Mouse (Mus musculus): ENCODE measurements around the gene Slc1a7. TPM values are rescaled to one million over a fixed set of nuclear protein-coding genes. Genes with fewer than 3 reads are reported as not detected.

The Slc1a7 gene
- polyA plus RNA-seq (2015; fragmentation: Nextera tagmentation; extraction: Ambion mirVana) = not detected in 2 replicates

DNA sequence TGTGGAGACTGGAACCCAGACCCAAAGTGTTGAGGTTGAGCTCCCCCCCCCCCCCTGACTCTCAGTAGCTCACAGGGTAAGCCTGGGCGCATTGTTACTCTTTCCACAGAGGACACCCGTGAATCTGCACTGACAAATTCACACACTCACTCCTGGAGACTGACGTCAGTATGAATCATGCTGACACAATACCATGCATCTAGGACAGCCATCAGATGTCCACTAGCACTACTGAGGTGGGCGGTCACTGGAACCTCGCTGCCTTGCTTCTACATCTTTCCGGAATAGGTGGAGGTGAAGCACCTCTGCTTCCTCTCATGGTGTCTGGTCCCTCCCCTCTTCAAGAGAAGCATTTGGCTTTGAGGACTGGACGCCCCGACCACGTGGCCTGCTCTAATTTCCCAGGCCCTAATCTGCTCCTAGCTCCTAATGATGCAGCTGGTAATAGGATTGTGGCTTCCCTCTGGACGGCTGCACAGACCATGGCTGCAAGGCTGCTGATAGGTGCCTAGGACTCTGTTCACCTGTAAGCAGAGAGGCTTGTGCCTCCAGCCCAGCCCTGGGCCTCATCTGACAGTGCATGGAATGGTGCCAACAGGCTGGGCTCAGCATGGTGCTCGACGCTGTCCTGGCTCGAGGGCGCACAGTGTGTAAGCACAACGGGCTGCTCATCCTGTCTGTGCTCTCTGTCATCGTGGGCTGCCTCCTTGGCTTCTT lies at the start of gene Slc1a7:
Slc1a7 (plus strand) TSS at position 367 of the 717 bp plus-strand sequence.
- Histone ChIP-seq H3K4me1 (no peaks in the 10 kb centered on the region), H3K27me3 (no peaks in the 10 kb centered on the region), H3K4me3 (replicated peaks) (no peak within 1 kb of the TSS), H3K36me3 (no peaks in the 10 kb centered on the region), H3K27ac (no peak within 1 kb of the TSS), H3K4me2 (no peak within 1 kb of the TSS), H3K9me3 (replicated peaks) (no peaks in the 10 kb centered on the region), H3K9ac (no peak within 1 kb of the TSS)
- 73% methylated on average over 16 of the region's 16 CpGs for WGBS
- ATAC-seq (replicated peaks; ENCODE audit: low FRiP score) = 0 out of 2 replicates have a peak, but pooled peaks have one; percentile 33

DNA sequence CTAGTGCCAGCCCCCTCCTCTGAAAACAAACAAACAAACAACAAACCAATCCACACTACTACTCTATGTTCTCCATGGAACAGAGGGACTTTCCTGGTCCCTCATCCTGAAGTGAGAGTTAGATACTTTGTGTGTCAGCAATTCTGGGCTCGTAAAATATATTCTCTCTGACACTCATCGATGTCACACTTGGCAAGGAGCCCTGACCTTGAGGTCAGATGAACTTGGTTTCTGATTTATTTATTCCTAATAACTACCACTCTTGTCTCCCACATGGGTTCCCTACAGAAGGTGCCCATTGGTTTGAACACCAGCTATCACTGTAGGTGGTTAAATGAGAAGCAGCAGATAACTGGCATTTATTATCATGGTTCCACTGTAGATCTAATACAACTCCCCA lies 47.8 kb upstream of the Slc1a7 start:
- ATAC-seq (replicated peaks; ENCODE audit: low FRiP score) = no peak
- no peak overlapping the region for H3K4me2 ChIP-seq
- H3K27me3 ChIP-seq = no peaks in the 10 kb centered on the region
- no peaks in the 10 kb centered on the region for H3K9me3 ChIP-seq (replicated peaks)
- 79% methylated on average over 2 of the region's 2 CpGs for WGBS
- no peaks in the 10 kb centered on the region; the same call in 1 of the 2 replicates for H3K36me3 ChIP-seq
- H3K27ac ChIP-seq = no peak overlapping the region
- H3K4me1 ChIP-seq = peaks cover 26% of the 10 kb centered on the region
- no peak overlapping the region for H3K4me3 ChIP-seq (replicated peaks)
- no peak overlapping the region for H3K9ac ChIP-seq

GRCm38 (mm10) chr4:107921152-107921695 lies 46.9 kb upstream of the Slc1a7 start:
- Histone ChIP-seq H3K9me3 (replicated peaks) (no peaks in the 10 kb centered on the region), H3K36me3 (no peaks in the 10 kb centered on the region; the same call in 1 of the 2 replicates), H3K4me3 (replicated peaks) (no peak overlapping the region), H3K9ac (no peak overlapping the region), H3K4me2 (peak overlapping the region; percentile 69; the same call in 1 of the 2 replicates), H3K27me3 (no peaks in the 10 kb centered on the region), H3K4me1 (peaks cover 26% of the 10 kb centered on the region), H3K27ac (0 out of 2 replicates have a peak overlapping the region, but pooled peaks have one; percentile 2)
- WGBS = 47% methylated on average over 8 of the region's 8 CpGs
- ATAC-seq (replicated peaks; ENCODE audit: low FRiP score) = no peak

DNA sequence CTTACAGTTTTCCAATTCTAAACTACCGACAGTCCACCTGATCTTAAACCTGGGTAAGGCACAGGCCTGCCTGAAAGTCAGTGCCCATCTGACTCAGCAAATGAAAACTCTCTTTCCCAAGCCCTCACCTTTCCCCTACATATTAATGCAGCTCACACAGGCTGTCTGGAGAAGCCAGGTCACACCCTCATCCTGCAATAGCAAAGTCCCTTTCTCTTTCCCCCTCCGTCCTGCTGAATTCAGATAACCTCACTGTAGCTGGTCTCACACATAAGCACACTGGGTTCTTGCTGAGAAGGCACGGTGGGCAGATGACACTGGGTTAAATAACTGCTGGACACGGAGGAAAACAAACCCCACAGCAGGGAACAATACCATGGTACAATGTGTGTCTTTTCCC lies 46.2 kb upstream of the Slc1a7 start:
- Histone ChIP-seq H3K27me3 (no peaks in the 10 kb centered on the region), H3K27ac (0 out of 2 replicates have a peak overlapping the region, but pooled peaks have one; percentile 2), H3K36me3 (no peaks in the 10 kb centered on the region; the same call in 1 of the 2 replicates), H3K4me3 (replicated peaks) (peak overlapping the region; percentile 68), H3K4me2 (peak overlapping the region; percentile 69), H3K9ac (no peak overlapping the region), H3K4me1 (peaks cover 26% of the 10 kb centered on the region), H3K9me3 (replicated peaks) (no peaks in the 10 kb centered on the region)
- ATAC-seq (replicated peaks; ENCODE audit: low FRiP score) = no peak
- WGBS = 53% methylated on average over 4 of the region's 4 CpGs

GRCm38 (mm10) chr4:107923145-107923802 lies 44.9 kb upstream of the Slc1a7 start, which contains the start of gene Cpt2:
TSS of gene Cpt2 (minus strand) at chr4:107923610.
- Histone ChIP-seq H3K4me2 (peak within 1 kb of the TSS; percentile 69), H3K36me3 (no peaks in the 10 kb centered on the region; the same call in 1 of the 2 replicates), H3K9ac (peak within 1 kb of the TSS; percentile 86), H3K9me3 (replicated peaks) (no peaks in the 10 kb centered on the region), H3K27ac (peak within 1 kb of the TSS; percentile 90), H3K27me3 (no peaks in the 10 kb centered on the region), H3K4me1 (peaks cover 26% of the 10 kb centered on the region), H3K4me3 (replicated peaks) (peak within 1 kb of the TSS; percentile 68)
- ATAC-seq (replicated peaks; ENCODE audit: low FRiP score) = peak; percentile 97
- under 1% methylated on average over 38 of the region's 38 CpGs for WGBS

- Histone ChIP-seq H3K36me3 (no peaks in the 10 kb centered on the region; the same call in 1 of the 2 replicates), H3K4me2 (peak overlapping the region; percentile 69), H3K4me1 (peaks cover 26% of the 10 kb centered on the region), H3K4me3 (replicated peaks) (peak overlapping the region; percentile 68), H3K27me3 (no peaks in the 10 kb centered on the region), H3K9ac (no peak overlapping the region), H3K9me3 (replicated peaks) (no peaks in the 10 kb centered on the region), H3K27ac (peak overlapping the region; percentile 90)
- peak; percentile 20; the same call in 1 of the 2 replicates for ATAC-seq (replicated peaks; ENCODE audit: low FRiP score)
- WGBS = 52% methylated on average over 7 of the region's 7 CpGs
Measured at GRCm38 (mm10) chr4:107923803-107924194, 44.3 kb upstream of the Slc1a7 start.

- no peak overlapping the region for H3K27ac ChIP-seq
- ATAC-seq (replicated peaks; ENCODE audit: low FRiP score) = no peak
- H3K36me3 ChIP-seq = no peaks in the 10 kb centered on the region
- no peak overlapping the region for H3K4me3 ChIP-seq (replicated peaks)
- no peaks in the 10 kb centered on the region for H3K9me3 ChIP-seq (replicated peaks)
- H3K27me3 ChIP-seq = no peaks in the 10 kb centered on the region
- H3K4me2 ChIP-seq = no peak overlapping the region
- no peak overlapping the region for H3K9ac ChIP-seq
- 76% methylated on average over 2 of the region's 2 CpGs for WGBS
- H3K4me1 ChIP-seq = no peaks in the 10 kb centered on the region
Measured at GRCm38 (mm10) chr4:107928269-107928668, 39.9 kb upstream of the Slc1a7 start.

DNA sequence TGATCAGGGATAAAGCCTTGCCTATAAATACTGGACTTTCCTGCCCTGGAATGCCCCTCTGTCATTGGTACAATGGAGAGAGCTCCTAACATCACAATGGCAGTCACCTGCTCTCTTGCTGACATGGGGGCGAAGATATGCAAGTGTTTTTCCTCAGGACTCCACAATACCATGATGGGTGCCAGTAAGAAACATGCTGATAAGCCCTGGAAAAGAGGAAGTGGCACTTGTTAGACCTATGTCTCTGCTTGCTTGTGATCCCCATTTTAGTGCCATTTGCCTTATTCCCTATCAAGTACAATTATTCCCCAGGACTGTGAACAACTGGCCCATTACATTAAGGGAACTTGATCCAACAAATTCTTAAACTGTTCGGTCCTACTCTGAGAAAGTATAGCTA lies 39.4 kb upstream of the Slc1a7 start:
- Histone ChIP-seq H3K9ac (no peak overlapping the region), H3K36me3 (no peaks in the 10 kb centered on the region), H3K4me3 (replicated peaks) (no peak overlapping the region), H3K9me3 (replicated peaks) (no peaks in the 10 kb centered on the region), H3K27ac (no peak overlapping the region), H3K27me3 (no peaks in the 10 kb centered on the region), H3K4me2 (no peak overlapping the region), H3K4me1 (no peaks in the 10 kb centered on the region)
- 83% methylated on average over 2 of the region's 2 CpGs for WGBS
- no peak for ATAC-seq (replicated peaks; ENCODE audit: low FRiP score)

GRCm38 (mm10) chr4:107931453-107931852 lies 36.7 kb upstream of the Slc1a7 start:
- Histone ChIP-seq H3K9me3 (replicated peaks) (no peaks in the 10 kb centered on the region), H3K9ac (no peak overlapping the region), H3K4me1 (no peaks in the 10 kb centered on the region), H3K4me2 (no peak overlapping the region), H3K27ac (no peak overlapping the region), H3K4me3 (replicated peaks) (no peak overlapping the region), H3K36me3 (no peaks in the 10 kb centered on the region), H3K27me3 (no peaks in the 10 kb centered on the region)
- WGBS = 81% methylated on average over 3 of the region's 3 CpGs
- no peak for ATAC-seq (replicated peaks; ENCODE audit: low FRiP score)

DNA sequence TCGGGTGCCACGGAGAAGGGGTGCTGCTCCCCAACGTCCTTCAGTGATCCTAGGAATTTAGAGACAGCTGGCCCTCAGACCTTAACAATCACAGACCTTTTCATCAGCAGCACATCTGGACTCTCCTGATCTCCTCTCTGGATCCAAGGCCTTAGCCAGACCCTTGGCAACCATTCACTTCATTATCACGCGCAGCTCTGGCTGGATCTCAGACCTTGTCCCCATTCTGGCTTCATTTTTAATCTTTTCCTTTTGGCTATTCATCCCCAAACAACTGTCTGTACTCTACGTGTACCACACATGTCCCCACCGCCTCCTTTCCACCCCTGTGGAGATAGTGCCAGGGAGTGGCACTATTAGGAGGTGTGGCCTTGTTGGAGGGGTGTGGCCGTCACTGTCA lies 34.9 kb upstream of the Slc1a7 start:
- WGBS = 82% methylated on average over 8 of the region's 8 CpGs
- no peaks in the 10 kb centered on the region for H3K27me3 ChIP-seq

GRCm38 (mm10) chr4:107935254-107935653 lies 32.9 kb upstream of the Slc1a7 start:
- H3K27ac ChIP-seq = no peak overlapping the region
- no peak overlapping the region for H3K4me3 ChIP-seq (replicated peaks)
- no peak for ATAC-seq (replicated peaks; ENCODE audit: low FRiP score)
- WGBS = 40% methylated on average over 3 of the region's 3 CpGs
- H3K4me1 ChIP-seq = peaks cover 12% of the 10 kb centered on the region; the same call in 1 of the 2 replicates
- no peak overlapping the region for H3K9ac ChIP-seq
- H3K4me2 ChIP-seq = no peak overlapping the region
- no peaks in the 10 kb centered on the region for H3K9me3 ChIP-seq (replicated peaks)
- H3K27me3 ChIP-seq = no peaks in the 10 kb centered on the region
- H3K36me3 ChIP-seq = no peaks in the 10 kb centered on the region

More for the DNA sequence above, 34.9 kb upstream of the Slc1a7 start:
- Histone ChIP-seq H3K36me3 (no peaks in the 10 kb centered on the region), H3K9me3 (replicated peaks) (no peaks in the 10 kb centered on the region), H3K4me2 (no peak overlapping the region), H3K4me3 (replicated peaks) (no peak overlapping the region), H3K9ac (no peak overlapping the region), H3K27ac (no peak overlapping the region), H3K4me1 (peaks cover 9% of the 10 kb centered on the region; the same call in 1 of the 2 replicates)
- ATAC-seq (replicated peaks; ENCODE audit: low FRiP score) = no peak

DNA sequence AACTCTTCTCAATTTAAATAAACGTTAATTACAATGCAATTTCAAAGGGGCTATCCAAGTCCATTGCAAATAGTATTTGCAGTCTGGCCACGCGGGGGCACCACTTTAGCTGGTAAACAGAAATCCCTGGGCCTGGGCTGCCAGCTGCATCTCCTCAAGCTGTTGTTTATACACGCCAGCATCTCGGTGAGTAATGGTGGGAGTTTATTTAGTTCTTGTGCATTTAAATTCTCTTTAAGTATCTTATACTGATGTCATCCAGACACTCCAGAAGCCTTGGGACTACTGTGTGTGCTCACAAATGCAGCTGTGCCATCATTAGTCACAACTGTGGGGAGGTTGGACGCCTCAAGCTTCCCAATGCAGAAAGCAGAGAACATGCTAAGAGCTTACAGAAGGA lies 30.8 kb upstream of the Slc1a7 start:
- peak; percentile 73; the same call in 1 of the 2 replicates for ATAC-seq (replicated peaks; ENCODE audit: low FRiP score)
- H3K27ac ChIP-seq = peak overlapping the region; percentile 71
- no peaks in the 10 kb centered on the region for H3K9me3 ChIP-seq (replicated peaks)
- no peaks in the 10 kb centered on the region for H3K36me3 ChIP-seq
- no peak overlapping the region for H3K9ac ChIP-seq
- 17% methylated on average over 6 of the region's 6 CpGs for WGBS
- peaks cover 12% of the 10 kb centered on the region; the same call in 1 of the 2 replicates for H3K4me1 ChIP-seq
- no peak overlapping the region for H3K4me3 ChIP-seq (replicated peaks)
- H3K4me2 ChIP-seq = no peak overlapping the region
- H3K27me3 ChIP-seq = no peaks in the 10 kb centered on the region
